Mouse (Mus musculus) kidney, adult 8-10 months (tissue): ENCODE measurements around the gene Kctd8.
"Not testable (repeated sequence)": the region's sequence is repeated elsewhere in the genome, so short reads cannot be mapped to it uniquely, and the experiment has no call there.

Experiments used
- DNase-seq, 2 experiments: peaks; one replicate each; pipeline ENCODE4 v3.0.0; 2022

The Kctd8 gene

GRCm38 (mm10) chr5:69340919-69341801 is at the start of gene Kctd8:
Gene Kctd8, minus strand, starts transcription at chr5:69341679.
- peak; percentile 15 to 23 for DNase-seq

- no peak for DNase-seq
Measured at GRCm38 (mm10) chr5:69379072-69379471, 37.6 kb upstream of the Kctd8 start.

GRCm38 (mm10) chr5:69350596-69350995 is 9.1 kb upstream of the Kctd8 start:
- DNase-seq: no peak

GRCm38 (mm10) chr5:69340102-69340918 is 1.2 kb downstream of the Kctd8 start:
- peak; percentile 1 to 2 for DNase-seq

- no peak for DNase-seq
Measured at GRCm38 (mm10) chr5:69339623-69339970, 1.9 kb downstream of the Kctd8 start.

- DNase-seq: no peak
Measured at GRCm38 (mm10) chr5:69338916-69339622, 2.4 kb downstream of the Kctd8 start.

GRCm38 (mm10) chr5:69327561-69327960 is 13.9 kb downstream of the Kctd8 start:
- no peak for DNase-seq

- no peak for DNase-seq
Measured at GRCm38 (mm10) chr5:69324566-69325230, 16.8 kb downstream of the Kctd8 start.

GRCm38 (mm10) chr5:69312611-69313010 is 28.9 kb downstream of the Kctd8 start:
- DNase-seq: no peak

GRCm38 (mm10) chr5:69301665-69302064 is 39.8 kb downstream of the Kctd8 start:
- no peak for DNase-seq

GRCm38 (mm10) chr5:69292353-69292752 is 49.1 kb downstream of the Kctd8 start:
- DNase-seq: no peak

GRCm38 (mm10) chr5:69284359-69284758 is 57.1 kb downstream of the Kctd8 start:
- no peak for DNase-seq

- no peak for DNase-seq
Measured at GRCm38 (mm10) chr5:69252366-69252765, 89.1 kb downstream of the Kctd8 start.

- DNase-seq: no peak
Measured at GRCm38 (mm10) chr5:69241931-69242330, 99.5 kb downstream of the Kctd8 start.

- DNase-seq: no peak
Measured at GRCm38 (mm10) chr5:69233560-69233959, 107.9 kb downstream of the Kctd8 start.

GRCm38 (mm10) chr5:69231649-69232048 is 109.8 kb downstream of the Kctd8 start:
- not testable (repeated sequence) for DNase-seq

- DNase-seq: no peak
Measured at GRCm38 (mm10) chr5:69227147-69227546, 114.3 kb downstream of the Kctd8 start.

GRCm38 (mm10) chr5:69222608-69223007 is 118.9 kb downstream of the Kctd8 start:
- DNase-seq: no peak

GRCm38 (mm10) chr5:69215216-69215615 is 126.3 kb downstream of the Kctd8 start:
- DNase-seq: no peak

- no peak for DNase-seq
Measured at GRCm38 (mm10) chr5:69209401-69209800, 132.1 kb downstream of the Kctd8 start.

GRCm38 (mm10) chr5:69207713-69208112 is 133.8 kb downstream of the Kctd8 start:
- DNase-seq: no peak

- no peak for DNase-seq
Measured at GRCm38 (mm10) chr5:69159897-69160509, 181.5 kb downstream of the Kctd8 start.
